Mouse (Mus musculus) E14TG2a.4 (cell line): ENCODE data around the gene Arfgap1.

Experiments
- H3K27me3 ChIP-seq: 2 replicates; pipeline ENCODE4 v1.6.1; 2014; ENCODE audit warnings: low read length, control low read depth; ENCODE audit not compliant: insufficient read depth
- H3K36me3 ChIP-seq: 2 replicates; pipeline ENCODE4 v1.6.1; 2014; ENCODE audit warnings: low read length, control low read depth; ENCODE audit not compliant: insufficient read depth
- H3K4me1 ChIP-seq: replicated peaks from 2 replicates; pipeline ENCODE4 v1.6.1; 2014; ENCODE audit warnings: low read depth, low read length, control low read depth
- H3K4me3 ChIP-seq: replicated peaks from 2 replicates; pipeline ENCODE4 v1.5.1; 2014; ENCODE audit warnings: mild to moderate bottlenecking, low read length
- H3K9me3 ChIP-seq: 2 replicates; pipeline ENCODE4 v1.6.1; 2014; ENCODE audit warnings: low read length, control low read depth
- CTCF ChIP-seq: conservative IDR thresholded peaks from 2 replicates; pipeline ENCODE4 v1.5.1; 2014; ENCODE audit warnings: low read length
- NANOG ChIP-seq: IDR thresholded peaks from 2 replicates; pipeline ENCODE4 v1.6.1; 2014; ENCODE audit warnings: borderline replicate concordance, low read length, mixed read lengths
- POU5F1 ChIP-seq: IDR thresholded peaks from 2 replicates; pipeline ENCODE4 v1.6.1; 2014; ENCODE audit warnings: low read length, borderline replicate concordance

Gene Arfgap1

DNA sequence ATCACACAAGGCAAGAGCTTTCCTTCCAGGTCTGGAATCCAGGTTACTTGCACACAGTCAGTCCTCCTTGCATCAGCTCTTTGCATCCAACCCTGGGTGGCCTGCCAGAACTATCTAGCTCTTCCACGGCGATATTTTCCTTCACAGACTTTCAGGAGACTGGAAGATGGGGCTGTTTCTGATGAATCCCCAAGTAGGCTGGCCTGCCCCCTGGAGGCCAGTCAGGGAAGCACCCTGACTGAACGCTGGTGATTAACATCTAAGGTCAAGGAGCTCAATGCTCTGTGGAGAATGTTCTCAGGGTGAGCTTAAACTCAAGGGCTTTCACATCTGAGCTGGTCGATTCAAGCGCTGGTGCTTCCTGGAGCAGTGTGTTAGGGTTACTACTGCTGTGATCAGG is 3.1 kb upstream of the Arfgap1 start:
- TF ChIP-seq POU5F1 (no peak), CTCF (peak; percentile 94)
- H3K4me1 ChIP-seq = peaks cover 27% of the 10 kb centered on the region
- no peaks in the 10 kb centered on the region for H3K9me3 ChIP-seq
- no peak overlapping the region for H3K4me3 ChIP-seq
- H3K36me3 ChIP-seq = peaks cover 3% of the 10 kb centered on the region
- H3K27me3 ChIP-seq = no peaks in the 10 kb centered on the region

DNA sequence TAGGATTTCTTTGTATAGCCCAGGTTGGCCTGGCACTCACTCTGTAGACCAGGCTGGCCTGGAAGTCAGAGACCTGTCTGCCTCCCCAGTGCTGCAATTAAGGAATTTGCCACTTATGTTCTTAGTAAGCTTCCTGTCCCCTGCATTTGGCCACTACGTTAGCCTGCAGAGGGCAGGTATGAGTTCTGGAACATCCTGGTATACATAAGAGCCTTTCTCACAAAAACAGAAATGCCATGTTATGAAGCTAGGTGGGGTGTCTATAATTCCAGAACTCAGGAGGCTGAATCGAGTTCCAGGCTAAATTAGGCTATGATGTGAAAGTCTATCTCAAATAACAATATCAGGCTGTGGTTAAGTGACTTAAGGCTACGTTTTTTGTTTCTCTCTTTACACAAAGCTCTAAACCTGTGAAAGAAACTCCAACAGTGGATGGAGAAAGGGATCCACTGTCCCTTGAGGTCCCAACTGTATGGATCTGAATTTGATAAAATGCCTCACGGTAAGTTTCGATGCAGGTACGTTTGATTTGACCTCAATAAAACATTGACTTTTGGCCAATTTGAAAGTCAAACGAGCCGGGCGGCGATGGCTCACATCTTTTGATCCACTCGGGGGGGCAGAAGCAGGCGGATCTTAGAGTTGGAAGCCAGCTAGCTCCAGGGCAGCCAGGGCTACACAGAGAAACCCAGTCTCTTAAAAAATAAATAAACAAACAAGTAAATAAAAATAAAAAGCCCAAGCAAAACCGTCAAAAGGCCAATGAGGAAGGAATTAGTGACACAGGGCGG is 738 bp upstream of the Arfgap1 start:
- H3K9me3 ChIP-seq = no peaks in the 10 kb centered on the region
- peak overlapping the region; percentile 95 for H3K4me3 ChIP-seq
- peaks cover 27% of the 10 kb centered on the region for H3K36me3 ChIP-seq
- no peak for TF ChIP-seq NANOG
- no peak for TF ChIP-seq CTCF
- no peak for TF ChIP-seq POU5F1
- H3K27me3 ChIP-seq = no peaks in the 10 kb centered on the region
- peaks cover 31% of the 10 kb centered on the region for H3K4me1 ChIP-seq

DNA sequence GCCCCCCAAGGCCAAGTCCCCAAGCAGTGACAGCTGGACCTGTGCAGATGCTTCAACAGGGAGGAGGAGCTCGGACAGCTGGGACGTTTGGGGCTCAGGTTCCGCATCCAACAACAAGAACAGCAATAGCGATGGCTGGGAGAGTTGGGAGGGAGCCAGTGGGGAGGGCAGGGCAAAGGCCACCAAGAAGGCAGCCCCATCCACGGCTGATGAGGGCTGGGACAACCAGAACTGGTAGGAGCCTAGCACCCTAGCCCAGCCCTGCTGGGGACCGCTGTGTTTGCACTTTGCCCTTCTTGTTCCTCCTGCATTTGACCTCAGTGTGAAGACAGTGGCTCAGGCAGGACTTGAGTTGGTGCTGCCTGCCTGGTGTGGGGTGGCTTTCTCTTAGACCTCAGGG is 14.1 kb downstream of the Arfgap1 start:
- Histone ChIP-seq H3K4me3 (no peak overlapping the region), H3K27me3 (no peaks in the 10 kb centered on the region), H3K4me1 (peaks cover 11% of the 10 kb centered on the region), H3K36me3 (peaks cover 79% of the 10 kb centered on the region), H3K9me3 (no peaks in the 10 kb centered on the region)
- TF ChIP-seq CTCF (no peak), POU5F1 (no peak), NANOG (no peak)

DNA sequence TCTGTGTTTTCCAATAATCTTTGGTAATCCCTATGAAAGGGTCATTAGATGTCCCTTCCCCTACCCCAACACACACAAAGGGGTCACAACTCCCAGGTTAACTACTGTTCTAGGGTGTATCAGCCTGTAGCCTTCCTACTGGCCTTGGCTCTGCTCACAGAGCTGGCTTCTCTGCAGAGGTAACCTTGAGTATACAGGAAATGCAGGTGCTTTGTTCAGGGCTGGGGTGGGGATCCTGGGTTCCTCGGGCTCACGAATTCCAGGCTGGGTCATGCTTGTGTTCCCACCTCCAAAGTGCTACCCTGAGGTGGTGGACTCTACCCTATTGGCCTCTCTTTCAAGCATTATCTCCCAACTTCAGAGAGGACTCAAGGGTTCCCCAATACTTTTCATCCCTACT is 18.6 kb downstream of the Arfgap1 start:
- Histone ChIP-seq H3K36me3 (peaks cover 34% of the 10 kb centered on the region), H3K4me1 (peaks cover 30% of the 10 kb centered on the region), H3K27me3 (no peaks in the 10 kb centered on the region), H3K9me3 (no peaks in the 10 kb centered on the region), H3K4me3 (no peak overlapping the region)
- TF ChIP-seq NANOG (no peak), CTCF (no peak), POU5F1 (no peak)

DNA sequence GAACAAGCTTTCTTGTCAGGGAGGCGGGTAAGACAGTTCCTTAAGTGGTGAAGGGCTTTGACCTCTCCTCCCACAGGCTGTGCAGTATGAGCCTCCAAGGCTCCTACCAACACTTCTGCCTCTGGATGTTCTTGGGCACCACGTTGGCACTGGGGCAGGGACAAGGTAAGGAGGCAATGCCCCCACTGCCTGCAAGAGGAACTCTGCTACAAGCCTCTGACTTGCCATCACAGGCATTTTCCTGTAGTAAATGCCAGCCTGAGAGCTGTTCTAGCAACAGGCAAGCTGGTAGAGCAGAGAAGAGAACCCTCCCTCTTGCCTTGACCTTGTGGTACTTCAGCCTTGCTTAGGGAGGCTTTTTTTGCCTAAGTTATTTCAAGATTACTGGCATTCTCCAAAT is 19.4 kb downstream of the Arfgap1 start, which contains the start of gene Col20a1:
Gene Col20a1, plus strand, starts transcription at position 87 of the 400 bp plus-strand sequence.
- TF ChIP-seq POU5F1 (no peak), NANOG (no peak), CTCF (no peak)
- Histone ChIP-seq H3K36me3 (peaks cover 26% of the 10 kb centered on the region), H3K4me3 (no peak within 1 kb of the TSS), H3K9me3 (no peaks in the 10 kb centered on the region), H3K27me3 (no peaks in the 10 kb centered on the region), H3K4me1 (peaks cover 30% of the 10 kb centered on the region)

DNA sequence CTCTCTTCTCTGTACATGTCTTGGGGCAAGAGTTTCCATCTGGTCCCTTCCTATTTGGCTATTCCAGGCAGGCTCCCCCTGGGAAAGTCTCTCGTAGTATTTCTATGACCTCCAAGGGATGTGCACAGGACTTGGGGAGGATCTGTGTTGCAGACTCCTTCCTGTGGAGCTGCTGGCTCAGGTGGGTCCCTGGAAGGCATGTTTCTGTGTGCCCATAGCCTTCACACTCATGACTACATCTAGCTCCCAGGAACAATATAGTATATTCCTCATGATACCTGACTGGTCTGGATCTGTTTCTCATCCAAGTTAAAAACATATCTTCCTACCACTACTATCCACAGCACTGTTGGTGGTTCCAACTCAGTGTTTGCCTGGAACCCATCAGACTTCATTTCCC is 20.0 kb downstream of the Arfgap1 start:
- no peak overlapping the region for H3K4me3 ChIP-seq
- H3K27me3 ChIP-seq = no peaks in the 10 kb centered on the region
- no peak for TF ChIP-seq POU5F1
- no peak for TF ChIP-seq CTCF
- no peak for TF ChIP-seq NANOG
- peaks cover 20% of the 10 kb centered on the region for H3K36me3 ChIP-seq
- H3K9me3 ChIP-seq = no peaks in the 10 kb centered on the region
- H3K4me1 ChIP-seq = peaks cover 32% of the 10 kb centered on the region

DNA sequence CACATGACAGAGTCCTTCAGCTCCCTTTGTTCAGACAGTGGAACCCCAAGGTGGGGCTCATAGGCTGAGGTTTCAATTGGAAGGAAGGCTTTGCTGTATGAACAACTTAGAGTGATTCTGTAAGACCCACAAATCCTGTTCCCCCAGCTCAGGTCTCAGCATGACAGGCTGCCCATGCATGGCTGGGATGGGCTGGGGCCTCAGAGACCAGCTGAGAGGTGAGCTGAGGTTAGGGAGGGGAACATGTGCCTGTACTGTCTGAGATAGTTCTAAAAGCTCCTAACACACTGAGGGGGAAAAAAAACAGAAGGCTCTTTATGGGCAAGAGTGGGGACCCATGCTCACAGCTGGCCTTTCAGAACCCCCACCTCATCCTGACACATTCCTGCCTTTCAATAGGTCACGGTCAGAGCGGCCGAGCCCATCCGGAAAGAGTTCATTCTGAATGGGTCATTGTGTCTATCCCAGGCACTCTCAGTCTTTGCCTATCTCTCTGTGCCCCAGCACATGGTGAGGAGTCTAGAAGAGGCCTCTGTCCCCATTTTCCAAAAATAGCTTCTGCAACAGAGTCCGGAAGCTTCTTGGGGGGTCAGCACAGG is 20.5 kb downstream of the Arfgap1 start:
- H3K4me1 ChIP-seq = peaks cover 32% of the 10 kb centered on the region
- no peaks in the 10 kb centered on the region for H3K9me3 ChIP-seq
- no peak for TF ChIP-seq POU5F1
- no peak for TF ChIP-seq CTCF
- TF ChIP-seq NANOG = no peak
- H3K27me3 ChIP-seq = no peaks in the 10 kb centered on the region
- H3K36me3 ChIP-seq = peaks cover 15% of the 10 kb centered on the region
- H3K4me3 ChIP-seq = no peak overlapping the region

GRCm38 (mm10) chr2:180988347-180988913 is 21.4 kb downstream of the Arfgap1 start:
- TF ChIP-seq CTCF (no peak), POU5F1 (no peak), NANOG (no peak)

More at GRCm38 (mm10) chr2:180988347-180988913, 21.4 kb downstream of the Arfgap1 start:
- Histone ChIP-seq H3K4me3 (no peak overlapping the region), H3K4me1 (peaks cover 32% of the 10 kb centered on the region), H3K27me3 (no peaks in the 10 kb centered on the region), H3K36me3 (peaks cover 6% of the 10 kb centered on the region; the same call in 1 of the 2 replicates), H3K9me3 (no peaks in the 10 kb centered on the region)
